Mouse (Mus musculus): ENCODE measurements around the gene Erfe.

GRCm38 (mm10) chr1:91405406-91406169 lies 39.4 kb downstream of the Erfe start:
- TF ChIP-seq CTCF (IDR thresholded peaks at IDR 0.05; ENCODE audit: low read depth) (no peak), EP300 (IDR thresholded peaks at IDR 0.05; ENCODE audit: low read depth) (no peak)

All from liver, postnatal 0 days (tissue).